Mouse (Mus musculus): ENCODE measurements around the gene S100pbp.
A peak's percentile ranks its signal among the peaks of the same experiment; 100 is the strongest.

- TF ChIP-seq POLR2A (IDR thresholded peaks at IDR 0.05; ENCODE audit: borderline replicate concordance, extremely low read depth, insufficient read depth, insufficient read length, poor library complexity, severe bottlenecking) (no peak), CTCF (IDR thresholded peaks at IDR 0.05; ENCODE audit: borderline replicate concordance, extremely low read depth, insufficient read depth, insufficient read length) (peak; percentile 16; the same call in 1 of the 2 replicates)
Measured at GRCm38 (mm10) chr4:129120520-129121445, 68.7 kb downstream of the S100pbp start.

Measured in brain, embryonic 14.5 days (tissue).